Mouse (Mus musculus) frontal cortex, adult 2 months (tissue): ENCODE measurements at regions not wholly inside any gene's neighbourhood (a gene's known extent, or its start where the extent isn't known, plus 50 kb on each side); places are given as distances from the start of the nearest gene placed in this dataset.

Source experiments
- DNase-seq, 2 experiments: peaks; one replicate each; pipeline ENCODE4 v3.0.0; 2022; ENCODE audit warnings: low spot score in 1 of 2; ENCODE audit errors: extremely low spot score in 1 of 2

DNA sequence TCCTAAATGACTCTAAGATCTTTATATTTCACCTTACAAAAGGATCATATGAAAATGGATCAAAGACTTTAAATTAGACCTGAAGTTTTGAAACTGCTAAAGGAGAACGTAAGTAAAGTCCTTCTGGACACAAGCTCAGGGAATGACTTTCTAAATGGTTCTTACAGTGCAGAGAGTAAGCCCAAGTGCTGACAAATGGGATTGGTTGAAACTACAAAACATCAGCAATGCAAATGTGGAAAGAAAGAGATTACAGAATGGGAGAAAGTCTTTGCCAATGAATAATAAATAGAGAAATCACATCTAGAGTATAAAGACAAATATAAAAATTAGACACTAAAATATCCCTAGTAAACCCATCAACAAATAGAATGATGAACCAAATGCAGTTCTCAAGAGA lies 263.9 kb downstream of the Atp10a start:
- no peak for DNase-seq

GRCm38 (mm10) chr7:58920283-58920682 lies 264.3 kb downstream of the Atp10a start:
- DNase-seq, result peak in 1 of 2 experiments; percentile 26

DNA sequence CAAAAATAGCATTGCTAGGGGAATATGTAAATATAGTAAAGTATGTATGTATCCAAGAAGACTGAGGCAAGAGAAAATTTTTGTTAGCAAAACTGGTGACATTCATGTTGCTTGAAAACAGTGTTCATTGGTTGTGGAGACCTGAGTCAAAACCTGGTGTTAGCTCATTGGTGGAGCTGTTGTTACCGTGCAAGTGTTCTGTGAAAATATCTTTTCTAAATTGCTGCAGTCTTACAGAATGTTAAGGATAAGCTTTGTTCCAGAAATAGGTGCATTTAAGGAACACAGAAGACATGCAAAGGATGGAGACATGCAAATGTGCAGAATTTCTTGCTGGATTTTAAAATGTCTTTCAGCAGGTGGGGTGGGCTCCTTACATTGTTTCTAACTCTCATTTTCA lies 269.0 kb downstream of the Atp10a start:
- DNase-seq, result no peak

- DNase-seq, result peak; percentile 9 to 26
Measured at GRCm38 (mm10) chr7:58925406-58925805, 269.4 kb downstream of the Atp10a start.

GRCm38 (mm10) chr7:58957448-58957847 lies 271.1 kb upstream of the Ube3a start:
- peak in 1 of 2 experiments; percentile 38 for DNase-seq

DNA sequence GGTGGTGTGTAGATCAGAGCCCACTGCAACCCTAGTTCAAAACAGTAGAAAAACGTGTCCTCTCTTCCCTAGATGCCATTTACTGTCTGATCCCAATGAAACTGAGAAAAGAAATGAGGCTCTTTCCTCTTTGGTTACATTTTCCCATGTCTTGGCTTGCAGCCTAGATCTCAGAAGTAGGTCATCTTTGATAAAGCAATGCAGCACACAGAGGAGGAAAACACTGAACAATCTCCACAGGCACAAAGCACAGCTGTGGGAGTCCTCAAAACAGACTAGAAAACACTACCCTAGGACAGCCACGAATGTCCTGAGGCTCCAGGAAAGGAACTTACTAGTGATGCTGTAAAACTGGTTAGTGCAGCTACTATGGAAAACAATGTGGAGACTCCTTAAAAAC lies 221.4 kb upstream of the Ube3a start:
- peak; percentile 19 to 64 for DNase-seq

DNA sequence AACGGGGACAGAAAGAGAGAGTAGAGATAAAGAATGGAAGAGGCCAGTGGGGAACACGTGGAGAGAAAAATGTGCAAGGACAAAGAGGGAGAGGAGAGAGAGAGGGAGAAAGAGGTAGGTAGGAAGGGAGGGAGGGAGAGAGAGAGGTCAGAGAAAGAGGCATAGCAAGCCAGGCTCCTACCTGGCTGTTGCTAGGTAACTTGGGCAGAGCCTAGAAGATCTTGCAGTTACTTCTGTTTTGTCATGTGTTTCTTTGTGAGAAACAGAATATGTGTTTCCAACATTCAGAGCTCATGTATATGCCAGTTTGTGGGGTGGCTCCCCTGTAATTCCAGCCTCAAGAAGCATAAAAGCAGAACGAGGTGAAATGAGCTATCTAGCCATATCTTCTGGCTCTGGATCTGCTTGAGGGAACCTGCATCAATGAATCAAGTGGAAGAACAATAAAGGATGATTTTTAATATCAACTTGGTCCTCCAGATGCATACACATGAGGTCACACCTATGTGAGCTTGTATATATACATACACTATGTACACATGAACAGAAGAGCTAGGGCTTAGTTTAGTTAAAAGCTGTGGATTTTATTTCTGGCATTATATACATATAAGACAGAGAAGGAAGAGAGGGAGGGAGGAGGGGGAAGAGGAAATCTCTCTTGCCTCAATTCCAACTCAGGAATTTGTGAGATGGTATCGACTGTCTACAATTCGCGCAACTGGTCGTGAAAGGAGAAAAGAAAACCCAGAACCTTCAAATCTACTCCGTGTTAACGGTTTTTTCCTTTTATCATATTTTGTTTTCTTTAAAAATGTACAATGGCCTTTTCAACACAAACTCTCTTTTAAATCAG lies 214.9 kb upstream of the Ube3a start:
- DNase-seq, result no peak

DNA sequence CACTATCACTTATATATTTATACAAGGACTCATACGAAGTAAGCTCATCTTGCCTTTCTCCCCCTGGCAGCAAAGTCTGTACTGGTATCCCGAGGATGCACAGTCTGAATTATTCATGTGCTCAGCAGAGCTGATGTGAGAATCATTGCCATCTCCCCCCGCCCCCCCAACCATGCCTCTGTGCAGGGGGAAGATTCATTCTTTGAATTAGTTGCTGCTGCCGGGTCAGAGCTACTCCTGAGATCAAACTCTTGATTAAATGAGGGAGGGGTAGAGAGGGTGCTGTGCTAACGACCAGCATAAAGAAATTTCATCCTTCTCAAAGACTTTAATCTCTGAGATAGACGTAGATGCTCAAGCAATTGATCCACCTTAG lies 214.3 kb upstream of the Ube3a start:
- DNase-seq, result no peak

DNA sequence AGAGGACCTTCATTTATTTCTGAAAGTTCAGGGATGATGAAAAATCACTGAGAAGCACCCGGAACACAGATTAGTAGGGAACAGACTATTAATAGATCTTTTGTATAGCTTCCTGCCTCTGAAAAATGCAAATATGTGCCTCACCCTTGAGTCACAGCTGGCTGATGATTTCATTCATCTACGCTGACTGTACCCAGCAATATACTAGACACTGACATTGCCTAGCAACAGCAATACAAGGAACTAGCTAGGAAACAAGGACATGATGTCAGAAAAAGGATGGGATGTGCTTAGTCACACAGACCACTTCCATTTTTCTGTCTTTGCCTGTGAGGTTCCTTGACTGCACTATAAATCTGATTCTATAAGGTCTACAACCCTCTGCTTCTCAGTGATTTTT lies 201.1 kb upstream of the Ube3a start:
- DNase-seq, result peak; percentile 19 to 45
